Mouse (Mus musculus) heart, postnatal 36 days (tissue): ENCODE data around the gene Sinhcaf. TPM values are rescaled to one million over a fixed set of nuclear protein-coding genes. Genes with fewer than 3 reads are reported as not detected.

ENCODE experiments used
- DNase-seq, 2 experiments: peaks; one replicate each; pipeline ENCODE4 v3.0.0; 2021 to 2022
- intact Hi-C: fragments of 180-260 bp; cut with DNase I; formaldehyde crosslinking; loops from one replicate; pipeline ENCODE4 v1.15.1; 2025
- total RNA-seq, 2 experiments: library from RNA; stranded (reverse); gene quantifications; 2 replicates each; pipeline ENCODE4 v1.2.3; 2021

Sinhcaf gene
- total RNA-seq, 2 experiments from 2014 or later = 1.9 to 5.6 TPM

- intact Hi-C loops = loop anchor here (1.0 to 5.0 kb wide), 2 partner anchors 47 to 684 kb away; partner anchors contain the start of gene Ergic2
- DNase-seq = peak; percentile 92 to 95
Observed at GRCm38 (mm10) chr6:148895773-148896506, 50.3 kb downstream of the Sinhcaf start, which contains the start of gene Caprin2. TSS of gene Caprin2 (minus strand) at chr6:148896237.

GRCm38 (mm10) chr6:148894888-148895772 is 51.1 kb downstream of the Sinhcaf start:
- no peak for DNase-seq
- intact Hi-C loops = loop anchor here (1.0 to 5.0 kb wide), 2 partner anchors 48 to 683 kb away; partner anchors contain the start of gene Ergic2

- DNase-seq = no peak
- intact Hi-C loops = no loop called here
Observed at GRCm38 (mm10) chr6:148873911-148874310, 72.4 kb downstream of the Sinhcaf start.

Other genes with a start within 250 kb of the Sinhcaf start
- gene Ipo8, start 115.0 kb downstream of the Sinhcaf start, total RNA-seq = 10 to 100 TPM; 22.5 to 23.8 TPM
- gene Caprin2, start 50.2 kb downstream of the Sinhcaf start, total RNA-seq = 1 to 10 TPM; 4.6 to 5.3 TPM
- gene Dennd5b, start 155.2 kb upstream of the Sinhcaf start, total RNA-seq = 10 to 100 TPM; 15.7 to 17.5 TPM
- gene Gm10203, start 183.7 kb upstream of the Sinhcaf start, total RNA-seq = not detected
- 10 to 100 TPM; 25.7 to 33.1 TPM for gene Etfbkmt, start 193.4 kb upstream of the Sinhcaf start, total RNA-seq
- gene Amn1, start 242.2 kb upstream of the Sinhcaf start, total RNA-seq = 10 to 100 TPM; 19.5 to 27.7 TPM